Mouse (Mus musculus): ENCODE measurements around the gene Pepd.

- TF ChIP-seq CTCF (IDR thresholded peaks at IDR 0.05) (no peak), EP300 (IDR thresholded peaks at IDR 0.05) (no peak)
Measured at GRCm38 (mm10) chr7:34972990-34973440, 60.8 kb downstream of the Pepd start.
